Mouse (Mus musculus) lung, postnatal 0 days (tissue): ENCODE data around the gene Cep97.

ENCODE experiments used
- CTCF ChIP-seq: IDR thresholded peaks from 2 replicates; pipeline ENCODE4 v1.5.1; 2016; ENCODE audit warnings: antibody characterized with exemption, mild to moderate bottlenecking
- EP300 ChIP-seq: IDR thresholded peaks from 2 replicates; pipeline ENCODE4 v1.6.1; 2016; ENCODE audit warnings: antibody characterized with exemption, mild to moderate bottlenecking, control low read depth

DNA sequence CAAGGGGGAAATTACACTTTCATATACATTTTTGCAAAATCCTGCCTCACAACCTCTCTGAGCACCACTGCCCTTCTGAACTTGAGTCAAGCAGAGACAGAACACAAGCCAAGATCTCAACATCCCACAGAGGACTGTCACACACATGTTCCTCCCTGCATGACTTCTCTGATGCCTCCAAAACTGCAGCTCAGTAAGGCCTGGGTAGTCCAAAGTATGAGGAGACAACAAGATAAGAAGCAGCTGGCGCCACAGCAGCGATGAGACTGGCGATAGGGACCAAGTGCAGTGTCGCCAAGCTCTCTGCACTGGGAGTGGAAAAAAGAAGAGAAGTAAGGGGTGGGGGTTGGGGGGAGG is 40.1 kb downstream of the Cep97 start:
- TF ChIP-seq CTCF (no peak), EP300 (no peak)
